Mouse (Mus musculus) right cerebral cortex, postnatal 10 days (tissue): ENCODE measurements at regions not wholly inside any gene's neighbourhood (a gene's known extent, or its start where the extent isn't known, plus 50 kb on each side); places are given as distances from the start of the nearest gene placed in this dataset.

ENCODE experiments used
- DNase-seq, 2 experiments: peaks; one replicate each; pipeline ENCODE4 v3.0.0; 2021; ENCODE audit warnings: low spot score in 2 of 2

- DNase-seq, result peak; percentile 23 to 38
Observed at GRCm38 (mm10) chr10:124603061-124603460, 786.2 kb downstream of the Slc16a7 start.

GRCm38 (mm10) chr10:124570746-124571145 lies 818.5 kb downstream of the Slc16a7 start:
- peak; percentile 84 to 87 for DNase-seq

GRCm38 (mm10) chr10:124563626-124564025 lies 825.6 kb downstream of the Slc16a7 start:
- DNase-seq, result no peak

- no peak for DNase-seq
Observed at GRCm38 (mm10) chr10:124528175-124528574, 861.1 kb downstream of the Slc16a7 start.
